Mouse (Mus musculus) MEL (cell line): Measurements from ENCODE around the gene Rgs1. TPM values are rescaled to one million over a fixed set of nuclear protein-coding genes. Genes with fewer than 3 reads are reported as not detected.

ENCODE experiments used
- DNase-seq: peaks from one replicate; pipeline ENCODE4 v3.0.0; 2011; ENCODE audit warnings: low read depth, low spot score
- H3K27ac ChIP-seq: 2 replicates; pipeline ENCODE4 v1.5.1; 2012; ENCODE audit warnings: low read depth, mild to moderate bottlenecking, control low read depth, low read length, moderate library complexity; ENCODE audit not compliant: control insufficient read depth
- H3K27me3 ChIP-seq, 2 experiments: fragments of 150-350 bp in 1 of 2; sonication (generic) in 1 of 2; 2 replicates each; pipeline ENCODE4 v1.6.1; 2012; ENCODE audit warnings: low read length in 2 of 2, mild to moderate bottlenecking in 2 of 2, improper control_type of control experiment in 1 of 2, moderate library complexity in 1 of 2; ENCODE audit not compliant: insufficient read depth in 2 of 2, control insufficient read depth in 1 of 2
- H3K36me3 ChIP-seq, 2 experiments: 2 replicates each; pipeline ENCODE4 v1.6.1; 2012 to 2014; ENCODE audit warnings: low read length in 2 of 2, improper control_type of control experiment in 1 of 2, inconsistent platforms in 1 of 2, mild to moderate bottlenecking in 1 of 2; ENCODE audit not compliant: insufficient read depth in 2 of 2, control insufficient read depth in 1 of 2
- H3K4me1 ChIP-seq, 2 experiments: fragments of 150-350 bp in 1 of 2; sonication (generic) in 1 of 2; 2 replicates each; pipeline ENCODE4 v1.6.1; 2012; ENCODE audit warnings: low read length in 2 of 2, improper control_type of control experiment in 1 of 2, mild to moderate bottlenecking in 1 of 2; ENCODE audit not compliant: insufficient read depth in 2 of 2, control insufficient read depth in 1 of 2
- H3K4me3 ChIP-seq, 2 experiments: fragments of 150-350 bp in 1 of 2; sonication (generic) in 1 of 2; 2 replicates each; pipeline ENCODE4 v1.5.1; 2012; ENCODE audit warnings: low read depth in 2 of 2, low read length in 2 of 2, mild to moderate bottlenecking in 2 of 2, moderate library complexity in 2 of 2, control low read depth in 1 of 2, improper control_type of control experiment in 1 of 2; ENCODE audit not compliant: control insufficient read depth in 1 of 2, insufficient read depth in 1 of 2
- H3K79me2 ChIP-seq: 2 replicates; pipeline ENCODE4 v1.6.1; 2012; ENCODE audit warnings: mild to moderate bottlenecking, low read length, moderate library complexity; ENCODE audit not compliant: control insufficient read depth, poor library complexity, insufficient read depth
- H3K9ac ChIP-seq: 2 replicates; pipeline ENCODE4 v1.6.1; 2012; ENCODE audit warnings: low read depth, mild to moderate bottlenecking, control low read depth, low read length, moderate library complexity; ENCODE audit not compliant: control insufficient read depth, poor library complexity, severe bottlenecking
- H3K9me3 ChIP-seq: fragments of 150-350 bp; sonication (generic); replicated peaks from 2 replicates; pipeline ENCODE4 v1.6.1; 2012; ENCODE audit warnings: mild to moderate bottlenecking, low read length, improper control_type of control experiment, moderate library complexity; ENCODE audit not compliant: insufficient read depth
- BHLHE40 ChIP-seq: IDR thresholded peaks from 2 replicates; pipeline ENCODE4 v1.6.1; 2012; ENCODE audit warnings: low read depth, mild to moderate bottlenecking, inconsistent platforms, low read length, improper control_type of control experiment, borderline replicate concordance
- CHD1 ChIP-seq: IDR thresholded peaks from 2 replicates; pipeline ENCODE4 v1.6.1; 2012; ENCODE audit warnings: low read depth, mild to moderate bottlenecking, inconsistent platforms, low read length, improper control_type of control experiment
- CHD2 ChIP-seq: IDR thresholded peaks from 2 replicates; pipeline ENCODE4 v1.6.1; 2011; ENCODE audit warnings: low read length, improper control_type of control experiment
- CTCF ChIP-seq, 3 experiments: IDR thresholded peaks in 2 of 3; conservative IDR thresholded peaks in 1 of 3; 2 replicates each; pipeline ENCODE4 v1.5.1; 2011 to 2012; ENCODE audit warnings: low read length in 3 of 3, low read depth in 2 of 3, mild to moderate bottlenecking in 2 of 3, improper control_type of control experiment in 1 of 3, inconsistent platforms in 1 of 3, mixed read lengths in 1 of 3, moderate library complexity in 1 of 3; ENCODE audit not compliant: control insufficient read depth in 1 of 3, insufficient read depth in 1 of 3, poor library complexity in 1 of 3, severe bottlenecking in 1 of 3
- E2F4 ChIP-seq: IDR thresholded peaks from 2 replicates; pipeline ENCODE4 v1.6.1; 2011; ENCODE audit warnings: low read depth, low read length, improper control_type of control experiment, borderline replicate concordance
- ELF1 ChIP-seq: IDR thresholded peaks from 2 replicates; pipeline ENCODE4 v1.6.1; 2014; ENCODE audit warnings: low read depth, mild to moderate bottlenecking, inconsistent platforms, low read length, improper control_type of control experiment, moderate library complexity
- EP300 ChIP-seq, 2 experiments: IDR thresholded peaks; 2 replicates each; pipeline ENCODE4 v1.6.1; 2011; ENCODE audit warnings: improper control_type of control experiment in 2 of 2, low read length in 2 of 2, low read depth in 1 of 2, mild to moderate bottlenecking in 1 of 2
- ETS1 ChIP-seq: IDR thresholded peaks from 2 replicates; pipeline ENCODE4 v1.6.1; 2012; ENCODE audit warnings: low read depth, mild to moderate bottlenecking, inconsistent platforms, low read length, improper control_type of control experiment, moderate library complexity
- GABPA ChIP-seq: IDR thresholded peaks from 2 replicates; pipeline ENCODE4 v1.6.1; 2012; ENCODE audit warnings: low read depth, mild to moderate bottlenecking, inconsistent platforms, low read length, improper control_type of control experiment, moderate library complexity
- GATA1 ChIP-seq: IDR thresholded peaks from 2 replicates; pipeline ENCODE4 v1.6.1; 2011; ENCODE audit warnings: low read depth, low read length, improper control_type of control experiment
- JUND ChIP-seq: IDR thresholded peaks from 2 replicates; pipeline ENCODE4 v1.6.1; 2011; ENCODE audit warnings: low read depth, mild to moderate bottlenecking, improper control_type of control experiment, low read length
- KAT2A ChIP-seq: conservative IDR thresholded peaks from 2 replicates; pipeline ENCODE4 v1.6.1; 2012; ENCODE audit warnings: low read depth, low read length, improper control_type of control experiment, inconsistent platforms
- MAFK ChIP-seq: IDR thresholded peaks from 2 replicates; pipeline ENCODE4 v1.6.1; 2011; ENCODE audit warnings: low read depth, mild to moderate bottlenecking, low read length, improper control_type of control experiment, borderline replicate concordance
- MAX ChIP-seq: IDR thresholded peaks from 2 replicates; pipeline ENCODE4 v1.6.1; 2011; ENCODE audit warnings: low read length, improper control_type of control experiment
- MAZ ChIP-seq: IDR thresholded peaks from 2 replicates; pipeline ENCODE4 v1.6.1; 2012; ENCODE audit warnings: low read depth, mild to moderate bottlenecking, inconsistent platforms, low read length, improper control_type of control experiment
- MEF2A ChIP-seq: IDR thresholded peaks from 2 replicates; pipeline ENCODE4 v1.6.1; 2014; ENCODE audit warnings: low read depth, mild to moderate bottlenecking, inconsistent platforms, low read length, improper control_type of control experiment; ENCODE audit not compliant: poor library complexity, insufficient replicate concordance, severe bottlenecking; ENCODE audit errors: extremely low read depth
- NELFE ChIP-seq: IDR thresholded peaks from 2 replicates; pipeline ENCODE4 v1.6.1; 2011; ENCODE audit warnings: low read depth, low read length, improper control_type of control experiment
- NRF1 ChIP-seq: IDR thresholded peaks from 2 replicates; pipeline ENCODE4 v1.6.1; 2014; ENCODE audit warnings: low read depth, mild to moderate bottlenecking, inconsistent platforms, low read length, improper control_type of control experiment, moderate library complexity; ENCODE audit not compliant: poor library complexity, insufficient read depth, severe bottlenecking
- POLR2A ChIP-seq, 2 experiments: IDR thresholded peaks; 2 replicates each; pipeline ENCODE4 v1.6.1; 2011 to 2012; ENCODE audit warnings: low read length in 2 of 2, mild to moderate bottlenecking in 2 of 2, control low read depth in 1 of 2, improper control_type of control experiment in 1 of 2, low read depth in 1 of 2, moderate library complexity in 1 of 2; ENCODE audit not compliant: control insufficient read depth in 1 of 2, insufficient read depth in 1 of 2, poor library complexity in 1 of 2
- POLR2AphosphoS5 ChIP-seq: IDR thresholded peaks from 2 replicates; pipeline ENCODE4 v1.6.1; 2012; ENCODE audit warnings: low read depth, borderline replicate concordance, mild to moderate bottlenecking, inconsistent platforms, low read length, moderate library complexity, mixed read lengths
- RAD21 ChIP-seq: IDR thresholded peaks from 2 replicates; pipeline ENCODE4 v1.6.1; 2011; ENCODE audit warnings: mild to moderate bottlenecking, low read depth, low read length, improper control_type of control experiment
- RCOR1 ChIP-seq: IDR thresholded peaks from 2 replicates; pipeline ENCODE4 v1.6.1; 2012; ENCODE audit warnings: low read depth, mild to moderate bottlenecking, inconsistent platforms, low read length, improper control_type of control experiment
- SIN3A ChIP-seq: IDR thresholded peaks from 2 replicates; pipeline ENCODE4 v1.6.1; 2012; ENCODE audit warnings: low read length, improper control_type of control experiment, inconsistent platforms
- TAL1 ChIP-seq: IDR thresholded peaks from 2 replicates; pipeline ENCODE4 v1.6.1; 2012; ENCODE audit warnings: mild to moderate bottlenecking, inconsistent platforms, low read length, moderate library complexity, mixed read lengths
- TBP ChIP-seq: IDR thresholded peaks from 2 replicates; pipeline ENCODE4 v1.8.0; 2011; ENCODE audit warnings: low read depth, low read length, improper control_type of control experiment
- TCF12 ChIP-seq: IDR thresholded peaks from 2 replicates; pipeline ENCODE4 v1.6.1; 2014; ENCODE audit warnings: low read depth, mild to moderate bottlenecking, inconsistent platforms, low read length, improper control_type of control experiment, moderate library complexity
- USF1 ChIP-seq: IDR thresholded peaks from 2 replicates; pipeline ENCODE4 v1.6.1; 2014; ENCODE audit warnings: low read depth, mild to moderate bottlenecking, inconsistent platforms, low read length, improper control_type of control experiment, moderate library complexity
- USF2 ChIP-seq, 2 experiments: IDR thresholded peaks; 2 replicates each; pipeline ENCODE4 v1.6.1; 2011 to 2012; ENCODE audit warnings: improper control_type of control experiment in 2 of 2, low read length in 2 of 2, borderline replicate concordance in 1 of 2, inconsistent platforms in 1 of 2, low read depth in 1 of 2, mild to moderate bottlenecking in 1 of 2; ENCODE audit not compliant: insufficient read depth in 1 of 2
- ZC3H11A ChIP-seq: IDR thresholded peaks from 2 replicates; pipeline ENCODE4 v1.6.1; 2012; ENCODE audit warnings: low read depth, mild to moderate bottlenecking, inconsistent platforms, low read length, improper control_type of control experiment
- ZKSCAN1 ChIP-seq: IDR thresholded peaks from 2 replicates; pipeline ENCODE4 v1.6.1; 2012; ENCODE audit warnings: low read depth, mild to moderate bottlenecking, inconsistent platforms, low read length, improper control_type of control experiment, moderate library complexity
- ZMIZ1 ChIP-seq: IDR thresholded peaks from 2 replicates; pipeline ENCODE4 v1.6.1; 2012; ENCODE audit warnings: low read depth, mild to moderate bottlenecking, inconsistent platforms, low read length, improper control_type of control experiment, moderate library complexity
- ZNF384 ChIP-seq: IDR thresholded peaks from 2 replicates; pipeline ENCODE4 v1.6.1; 2012; ENCODE audit warnings: low read depth, mild to moderate bottlenecking, inconsistent platforms, low read length, improper control_type of control experiment
- polyA plus RNA-seq, 2 experiments: library from polyadenylated mRNA; stranded (reverse) in 1 of 2; unstranded in 1 of 2; fragments of >175 nt in 1 of 2; fragments of >200 nt in 1 of 2; gene quantifications; 2 replicates each; pipeline versions ENCODE4 v1.2.1 to v1.2.4; 2012; ENCODE audit warnings: low replicate concordance in 2 of 2, low read depth in 1 of 2; ENCODE audit not compliant: insufficient read length in 2 of 2, insufficient read depth in 1 of 2, missing spikeins in 1 of 2
- total RNA-seq: library from RNA; depleted of rRNA; stranded (reverse); fragments of 300-350 nt; gene quantifications from 2 replicates; pipeline ENCODE4 v1.2.3, GENCODE M21; 2012

Rgs1 gene
- total and polyA plus RNA-seq, 3 experiments, result 0.91 to 1.7 TPM; not detected in 1

DNA sequence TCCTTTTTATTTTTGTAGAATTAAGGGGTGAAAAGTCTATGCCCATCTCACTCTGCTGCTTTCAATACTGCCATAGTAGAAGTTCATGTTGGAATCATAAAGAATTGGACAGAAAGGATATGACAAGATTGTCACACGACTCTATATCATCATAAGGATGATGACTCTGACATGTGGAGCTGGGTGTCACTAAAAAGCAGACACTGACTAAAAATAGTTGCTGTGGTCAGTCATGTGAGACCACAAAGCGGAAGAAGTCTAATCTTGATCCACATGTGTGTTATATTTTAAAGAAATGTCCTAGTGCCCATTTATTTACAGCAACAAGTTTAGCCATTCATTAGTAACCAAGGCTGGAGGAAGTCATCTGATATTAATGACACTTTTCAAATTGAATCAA is 48.5 kb downstream of the Rgs1 start:
- H3K9ac ChIP-seq, result no peak overlapping the region
- DNase-seq, result peak; percentile 41
- no peak for TF ChIP-seq USF2 (IDR thresholded peaks at IDR 0.05; ENCODE audit: borderline replicate concordance in 1 of 2, insufficient read depth in 1 of 2, low read depth in 1 of 2, low read length in 2 of 2)
- TF ChIP-seq BHLHE40, result peak; percentile 89
- TF ChIP-seq POLR2AphosphoS5, result no peak
- TF ChIP-seq ELF1, result no peak
- no peak for TF ChIP-seq RAD21
- peak; percentile 84 for TF ChIP-seq ETS1
- no peak for TF ChIP-seq MAZ
- peak; percentile 38; the same call in 1 of the 2 replicates for TF ChIP-seq USF1
- no peak for TF ChIP-seq SIN3A
- TF ChIP-seq ZMIZ1, result no peak
- TF ChIP-seq ZC3H11A, result no peak
- TF ChIP-seq MEF2A, result peak; percentile 92; the same call in 1 of the 2 replicates
- TF ChIP-seq GATA1, result no peak
- TF ChIP-seq MAFK, result no peak
- TF ChIP-seq TAL1, result no peak
- no peak for TF ChIP-seq NELFE
- TF ChIP-seq POLR2A (IDR thresholded peaks at IDR 0.05; ENCODE audit: control insufficient read depth in 1 of 2, insufficient read depth in 1 of 2, low read depth in 1 of 2, low read length in 2 of 2, poor library complexity in 1 of 2), result no peak
- no peak for TF ChIP-seq MAX
- TF ChIP-seq NRF1, result no peak
- no peak for TF ChIP-seq TCF12
- no peak for TF ChIP-seq CHD1
- TF ChIP-seq GABPA, result no peak
- no peak for TF ChIP-seq CHD2
- TF ChIP-seq RCOR1, result no peak
- no peak for TF ChIP-seq TBP
- TF ChIP-seq ZKSCAN1, result no peak
- TF ChIP-seq EP300 (IDR thresholded peaks at IDR 0.05; ENCODE audit: low read depth in 1 of 2, low read length in 2 of 2), result peak in 1 of 2 experiments; percentile 34; a peak in 1 of 4 replicates
- no peak for TF ChIP-seq E2F4
- TF ChIP-seq CTCF (IDR thresholded peaks at IDR 0.05 in 2 of 3, conservative IDR thresholded peaks at IDR 0.05 in 1 of 3; ENCODE audit: control insufficient read depth in 1 of 3, insufficient read depth in 1 of 3, low read depth in 2 of 3, low read length in 3 of 3, poor library complexity in 1 of 3, severe bottlenecking in 1 of 3), result no peak
- TF ChIP-seq ZNF384, result no peak
- TF ChIP-seq KAT2A, result no peak
- no peak for TF ChIP-seq JUND
- H3K4me3 ChIP-seq, result no peak overlapping the region
- no peaks in the 10 kb centered on the region for H3K79me2 ChIP-seq
- peaks cover 0 to 10% of the 10 kb centered on the region in 2 experiments; a peak in 2 of 4 replicates for H3K36me3 ChIP-seq
- H3K4me1 ChIP-seq, result no peaks in the 10 kb centered on the region; a peak in 1 of 4 replicates
- no peaks in the 10 kb centered on the region for H3K27me3 ChIP-seq
- no peak overlapping the region for H3K27ac ChIP-seq
- H3K9me3 ChIP-seq, result no peaks in the 10 kb centered on the region
